Mouse (Mus musculus) forebrain, embryonic 14.5 days (tissue): ENCODE measurements around the gene Ppp6r3. TPM values are rescaled to one million over a fixed set of nuclear protein-coding genes. Genes with fewer than 3 reads are reported as not detected.
A peak's percentile ranks its signal among the peaks of the same experiment; 100 is the strongest.
"Not testable (repeated sequence)": the region's sequence is repeated elsewhere in the genome, so short reads cannot be mapped to it uniquely, and the experiment has no call there.

Experiments
- ATAC-seq: fragments of 200-750 bp; cut with Nextera tagmentation; 2 replicates; pipeline ENCODE4 v1.8.0; 2017; ENCODE audit warnings: mild to moderate bottlenecking, moderate library complexity
- DNase-seq: peaks from one replicate; pipeline ENCODE4 v3.0.0-alpha.2; 2015; ENCODE audit warnings: low spot score
- H3K27ac ChIP-seq: fragments of 300-500 bp; sonication (generic); 2 replicates; pipeline ENCODE4 v1.5.1; 2014; ENCODE audit warnings: low read depth, mild to moderate bottlenecking, control low read depth, low read length, moderate library complexity
- H3K27me3 ChIP-seq: fragments of 300-500 bp; sonication (generic); replicated peaks from 2 replicates; pipeline ENCODE4 v1.6.1; 2014; ENCODE audit warnings: low read length, control low read depth, mixed read lengths; ENCODE audit not compliant: control insufficient read depth, insufficient read depth
- H3K36me3 ChIP-seq: fragments of 300-500 bp; sonication (generic); 2 replicates; pipeline ENCODE4 v1.6.1; 2014; ENCODE audit warnings: low read length, control low read depth; ENCODE audit not compliant: control insufficient read depth, insufficient read depth
- H3K4me1 ChIP-seq: fragments of 300-500 bp; sonication (generic); 2 replicates; pipeline ENCODE4 v1.6.1; 2014; ENCODE audit warnings: antibody characterized with exemption, low read length, control low read depth; ENCODE audit not compliant: control insufficient read depth, insufficient read depth
- H3K4me2 ChIP-seq: fragments of 300-500 bp; sonication (generic); 2 replicates; pipeline ENCODE4 v1.6.1; 2014; ENCODE audit warnings: mild to moderate bottlenecking, control low read depth, low read length
- H3K4me3 ChIP-seq: fragments of 300-500 bp; sonication (generic); 2 replicates; pipeline ENCODE4 v1.5.1; 2014; ENCODE audit warnings: low read depth, low read length, control low read depth
- H3K9ac ChIP-seq: fragments of 300-500 bp; sonication (generic); 2 replicates; pipeline ENCODE4 v1.6.1; 2014; ENCODE audit warnings: mild to moderate bottlenecking, low read length, control low read depth, moderate library complexity
- H3K9me3 ChIP-seq: fragments of 300-500 bp; sonication (generic); replicated peaks from 2 replicates; pipeline ENCODE4 v1.6.1; 2016; ENCODE audit warnings: low read length, control low read depth, mixed read lengths; ENCODE audit not compliant: control insufficient read depth
- WGBS: fragments of 180-500 bp; shearing (Covaris S2); extraction: QIAGEN DNeasy Blood & Tissue Kit; methylation state at CpG from one replicate; pipeline ENCODE4 v1.1.7; 2014; 5-methylcytosine and 5-hydroxymethylcytosine counted together
- polyA plus RNA-seq: library from polyadenylated mRNA; unstranded; fragments of >200 nt; fragmentation: Nextera tagmentation; extraction: Ambion mirVana; gene quantifications from 2 replicates; pipeline ENCODE4 v1.2.1, GENCODE M21; 2014

Gene Ppp6r3
- polyA plus RNA-seq, 1 experiment from 2014 or later = 59.9 TPM

- Histone ChIP-seq H3K4me1 (no peaks in the 10 kb centered on the region), H3K27ac (no peak overlapping the region), H3K4me2 (no peak overlapping the region), H3K9ac (no peak overlapping the region), H3K4me3 (no peak overlapping the region), H3K36me3 (peaks cover 38% of the 10 kb centered on the region), H3K9me3 (no peaks in the 10 kb centered on the region), H3K27me3 (no peaks in the 10 kb centered on the region)
- DNase-seq (peak; percentile 12), ATAC-seq (no peak)
- 86% methylated on average over 2 of the region's 2 CpGs for WGBS
These were observed 35.3 kb upstream of the Ppp6r3 start for GRCm38 (mm10) chr19:3610886-3611285.

- no peaks in the 10 kb centered on the region for H3K9me3 ChIP-seq
- ATAC-seq (no peak), DNase-seq (no peak)
- no peak overlapping the region for H3K27ac ChIP-seq
- peaks cover 38% of the 10 kb centered on the region for H3K36me3 ChIP-seq
- no peak overlapping the region for H3K4me3 ChIP-seq
- 91% methylated on average over 10 of the region's 10 CpGs for WGBS
- no peak overlapping the region for H3K4me2 ChIP-seq
- no peaks in the 10 kb centered on the region for H3K4me1 ChIP-seq
- H3K27me3 ChIP-seq = no peaks in the 10 kb centered on the region
- H3K9ac ChIP-seq = no peak overlapping the region
These were observed 34.3 kb upstream of the Ppp6r3 start for GRCm38 (mm10) chr19:3609826-3610225.

- Histone ChIP-seq H3K36me3 (peaks cover 50% of the 10 kb centered on the region), H3K4me3 (no peak overlapping the region), H3K27me3 (no peaks in the 10 kb centered on the region), H3K4me1 (no peaks in the 10 kb centered on the region), H3K27ac (no peak overlapping the region), H3K4me2 (no peak overlapping the region), H3K9me3 (no peaks in the 10 kb centered on the region), H3K9ac (no peak overlapping the region)
- ATAC-seq (no peak), DNase-seq (no peak)
- WGBS = 88% methylated on average over 5 of the region's 5 CpGs
These were observed 18.8 kb upstream of the Ppp6r3 start for GRCm38 (mm10) chr19:3594316-3594715.

GRCm38 (mm10) chr19:3593379-3594055, 18.0 kb upstream of the Ppp6r3 start:
- H3K27ac ChIP-seq = no peak overlapping the region
- H3K4me1 ChIP-seq = no peaks in the 10 kb centered on the region
- H3K4me2 ChIP-seq = no peak overlapping the region
- DNase-seq = no peak
- H3K9ac ChIP-seq = no peak overlapping the region
- H3K4me3 ChIP-seq = no peak overlapping the region
- WGBS = 93% methylated on average over 7 of the region's 7 CpGs
- H3K36me3 ChIP-seq = peaks cover 51% of the 10 kb centered on the region
- ATAC-seq = no peak
- no peaks in the 10 kb centered on the region for H3K27me3 ChIP-seq
- no peaks in the 10 kb centered on the region for H3K9me3 ChIP-seq

- no peaks in the 10 kb centered on the region for H3K9me3 ChIP-seq
- H3K27ac ChIP-seq = no peak overlapping the region
- WGBS = 96% methylated on average over 4 of the region's 4 CpGs
These were observed 14.4 kb upstream of the Ppp6r3 start for GRCm38 (mm10) chr19:3589968-3590367.

GRCm38 (mm10) chr19:3589547-3589946, 14.0 kb upstream of the Ppp6r3 start:
- Histone ChIP-seq H3K36me3 (peaks cover 51% of the 10 kb centered on the region), H3K4me1 (no peaks in the 10 kb centered on the region), H3K4me2 (no peak overlapping the region), H3K27me3 (no peaks in the 10 kb centered on the region), H3K27ac (no peak overlapping the region), H3K9ac (no peak overlapping the region), H3K4me3 (no peak overlapping the region), H3K9me3 (no peaks in the 10 kb centered on the region)
- ATAC-seq (no peak), DNase-seq (no peak)
- WGBS = 91% methylated on average over 5 of the region's 5 CpGs

More at GRCm38 (mm10) chr19:3589968-3590367, 14.4 kb upstream of the Ppp6r3 start:
- Histone ChIP-seq H3K4me1 (no peaks in the 10 kb centered on the region), H3K9ac (no peak overlapping the region), H3K4me2 (no peak overlapping the region), H3K36me3 (peaks cover 50% of the 10 kb centered on the region), H3K27me3 (no peaks in the 10 kb centered on the region), H3K4me3 (no peak overlapping the region)
- DNase-seq (no peak), ATAC-seq (no peak)

- not testable (repeated sequence) for H3K9me3 ChIP-seq, DNase-seq, H3K27me3 ChIP-seq, H3K27ac ChIP-seq, H3K4me3 ChIP-seq, H3K9ac ChIP-seq, H3K4me1 ChIP-seq, ATAC-seq, H3K4me2 ChIP-seq
- WGBS = 92% methylated on average over 5 of the region's 5 CpGs
- peaks cover 46% of the 10 kb centered on the region for H3K36me3 ChIP-seq
These were observed 12.2 kb upstream of the Ppp6r3 start for GRCm38 (mm10) chr19:3587729-3588128.

- Histone ChIP-seq H3K27ac (no peak overlapping the region), H3K4me2 (no peak overlapping the region), H3K9ac (no peak overlapping the region), H3K36me3 (peaks cover 46% of the 10 kb centered on the region), H3K9me3 (no peaks in the 10 kb centered on the region), H3K4me3 (no peak overlapping the region), H3K27me3 (no peaks in the 10 kb centered on the region), H3K4me1 (no peaks in the 10 kb centered on the region)
- no peak for ATAC-seq
- WGBS = 21% methylated on average over 1 of the region's 1 CpGs
- peak; percentile 45 for DNase-seq
These were observed 11.0 kb upstream of the Ppp6r3 start for GRCm38 (mm10) chr19:3586540-3586939.

- WGBS = 95% methylated on average over 9 of the region's 9 CpGs
- peaks cover 41% of the 10 kb centered on the region for H3K36me3 ChIP-seq
- H3K4me3 ChIP-seq = no peak overlapping the region
- H3K9me3 ChIP-seq = no peaks in the 10 kb centered on the region
- H3K4me2 ChIP-seq = no peak overlapping the region
- no peak overlapping the region for H3K9ac ChIP-seq
- ATAC-seq = no peak
- DNase-seq = no peak
- H3K4me1 ChIP-seq = no peaks in the 10 kb centered on the region
- H3K27me3 ChIP-seq = no peaks in the 10 kb centered on the region
- H3K27ac ChIP-seq = no peak overlapping the region
These were observed 10.5 kb upstream of the Ppp6r3 start for GRCm38 (mm10) chr19:3586026-3586425.
